Mouse (Mus musculus): ENCODE results near the gene Itgb1bp2.

DNA sequence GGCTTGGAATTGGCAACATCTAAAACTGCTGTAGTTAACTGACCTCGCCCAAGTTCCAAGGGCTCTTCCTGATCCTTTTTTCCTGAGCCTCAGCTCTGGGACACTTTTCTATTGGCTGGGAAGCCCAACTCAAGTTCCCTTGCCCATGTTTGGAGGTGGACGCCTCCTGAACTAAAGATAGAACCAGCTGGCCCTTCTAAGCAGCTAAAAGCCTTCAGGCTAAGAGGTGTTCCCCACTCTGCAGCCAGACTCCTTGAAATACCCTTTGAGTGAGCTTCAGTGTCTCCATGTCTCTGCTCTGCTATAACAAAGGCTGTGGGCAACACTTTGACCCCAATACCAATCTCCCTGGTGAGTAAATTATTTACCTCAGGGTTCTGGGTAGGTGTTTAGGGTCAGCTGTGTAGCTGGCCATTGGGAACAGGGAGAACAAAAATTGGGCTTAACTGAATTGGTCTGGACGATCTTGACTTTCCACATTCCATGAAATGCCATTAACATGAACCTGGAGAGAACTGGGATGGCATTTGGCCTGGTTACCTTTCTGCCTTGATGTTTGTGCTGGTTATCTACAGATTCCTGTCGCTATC, at the start of gene Itgb1bp2:
- no peak for TF ChIP-seq USF1 (IDR thresholded peaks at IDR 0.05; ENCODE audit: low read depth)
- TF ChIP-seq MAX (IDR thresholded peaks at IDR 0.05), result no peak
- TF ChIP-seq CTCF (IDR thresholded peaks at IDR 0.05; ENCODE audit: control insufficient read depth, insufficient read depth, insufficient read length), result no peak

All from C2C12 (cell line).